Mouse (Mus musculus) induced T-regulatory cell, adult 2 months (primary cell): ENCODE data around the gene Dlk2.

ENCODE experiments used
- DNase-seq: peaks from one replicate; pipeline ENCODE4 v3.0.0-alpha.2; 2012; ENCODE audit warnings: low read depth

Gene Dlk2

DNA sequence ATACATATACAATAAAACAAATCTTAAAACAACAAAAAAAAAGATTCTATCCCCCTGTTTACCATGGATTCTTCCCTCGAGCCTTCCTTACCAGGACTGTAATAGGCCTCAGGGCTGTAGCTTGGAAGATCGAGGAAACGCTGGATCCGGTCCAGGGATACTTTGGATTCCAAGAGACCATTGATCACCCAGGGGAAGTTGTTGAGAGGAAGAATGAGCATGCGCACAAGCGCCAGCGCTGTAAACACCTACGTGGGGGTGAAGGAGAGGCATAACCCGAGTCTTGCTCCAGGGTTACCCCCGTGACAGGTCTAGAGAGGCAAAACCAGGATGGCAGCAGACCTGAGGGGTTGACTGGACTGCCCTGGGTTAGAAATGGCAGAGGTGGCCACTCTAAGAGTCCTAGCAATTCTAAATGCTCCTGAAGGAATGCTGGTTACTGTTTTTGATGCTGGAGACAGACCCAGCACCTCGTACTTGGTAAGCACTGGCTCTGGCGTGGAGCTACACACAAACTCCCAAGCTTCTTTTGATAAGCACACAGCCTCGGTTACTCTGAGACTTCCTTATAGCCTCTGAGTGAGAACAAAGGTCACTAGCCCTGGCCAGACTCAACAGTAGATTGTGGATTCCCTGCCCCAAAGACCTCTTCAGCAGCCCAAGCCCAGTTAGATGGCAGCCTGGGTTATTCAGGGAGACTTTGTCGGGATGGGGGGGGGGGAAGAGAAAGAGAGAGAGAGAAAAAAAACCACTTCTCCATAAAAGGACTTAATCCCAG is 25.0 kb downstream of the Dlk2 start:
- no peak for DNase-seq

DNA sequence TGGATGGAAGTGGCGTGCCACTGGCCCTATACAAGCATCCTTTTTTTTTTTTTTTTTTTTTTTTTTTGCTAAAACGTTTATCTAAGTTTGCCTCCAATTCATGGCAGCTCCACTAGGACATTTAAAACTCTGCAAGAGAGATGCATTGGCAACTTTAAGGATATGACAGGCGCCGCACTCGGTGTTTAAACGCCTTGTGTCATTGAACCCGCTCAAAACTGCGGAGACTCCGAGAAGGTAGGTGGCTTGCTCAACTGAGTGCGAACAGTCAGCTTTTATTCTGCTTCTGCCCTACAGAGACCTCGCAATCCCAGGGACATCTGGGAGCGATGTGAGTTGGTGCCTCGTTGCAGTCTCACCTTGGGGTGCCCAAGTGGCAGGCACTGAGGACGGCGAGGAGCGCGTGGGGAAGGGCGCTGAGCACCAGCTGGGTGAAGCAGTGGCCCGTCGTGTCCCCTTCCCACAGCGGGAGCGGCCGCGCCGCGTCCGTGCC is 30.2 kb downstream of the Dlk2 start:
- no peak for DNase-seq

DNA sequence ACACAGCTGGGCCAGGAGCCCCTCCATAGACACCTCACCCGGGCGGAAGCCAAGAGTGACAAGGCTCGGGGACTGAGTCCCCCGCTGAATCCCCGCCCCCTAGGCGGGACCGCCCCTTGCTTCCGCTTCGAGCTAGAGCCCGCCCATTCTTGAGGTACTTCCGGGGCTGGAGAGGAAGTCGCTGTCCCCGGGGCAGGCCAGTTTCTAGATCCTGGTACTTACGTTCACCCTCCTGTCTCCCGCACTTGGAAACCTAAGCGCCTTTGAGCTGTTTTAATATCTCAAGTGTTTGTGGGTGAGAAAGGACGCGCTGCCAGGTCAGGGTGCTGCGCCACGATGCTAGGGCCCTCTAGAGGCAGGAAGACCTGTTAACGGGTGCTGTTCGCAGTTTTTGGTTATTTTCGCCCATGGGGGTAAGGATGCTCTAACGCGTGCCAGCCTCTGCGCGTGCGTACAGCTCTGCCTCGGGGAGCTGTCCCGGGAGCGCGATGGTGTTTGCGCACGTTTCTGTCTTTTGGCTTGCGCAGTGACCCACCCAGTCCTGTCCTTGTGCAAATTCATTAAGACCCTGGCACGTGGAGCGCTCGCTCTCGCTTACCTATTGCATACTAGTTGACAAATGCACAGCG is 30.8 kb downstream of the Dlk2 start, which contains the start of gene Abcc10:
Abcc10 (minus strand) TSS at position 447 of the 629 bp plus-strand sequence.
- DNase-seq: peak; percentile 99

DNA sequence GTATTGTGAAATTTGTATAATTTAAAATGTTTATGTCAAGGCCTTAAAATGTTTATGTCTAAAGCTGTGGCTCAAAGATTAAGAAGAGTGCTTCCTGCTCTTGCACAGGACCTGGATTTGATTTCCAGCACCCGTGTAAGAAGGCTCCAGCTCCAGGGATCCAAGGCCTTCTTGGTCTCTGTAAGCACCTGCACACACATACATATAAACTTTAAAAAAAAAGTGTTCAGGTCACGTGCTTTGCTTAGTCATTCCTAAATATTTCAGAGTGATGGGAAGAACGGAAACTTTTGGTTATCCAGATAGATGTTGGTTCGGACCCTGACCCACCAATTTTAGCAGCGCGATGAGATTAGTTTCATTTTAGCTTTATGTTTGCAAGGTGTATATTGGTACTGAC is 31.5 kb downstream of the Dlk2 start:
- no peak for DNase-seq

DNA sequence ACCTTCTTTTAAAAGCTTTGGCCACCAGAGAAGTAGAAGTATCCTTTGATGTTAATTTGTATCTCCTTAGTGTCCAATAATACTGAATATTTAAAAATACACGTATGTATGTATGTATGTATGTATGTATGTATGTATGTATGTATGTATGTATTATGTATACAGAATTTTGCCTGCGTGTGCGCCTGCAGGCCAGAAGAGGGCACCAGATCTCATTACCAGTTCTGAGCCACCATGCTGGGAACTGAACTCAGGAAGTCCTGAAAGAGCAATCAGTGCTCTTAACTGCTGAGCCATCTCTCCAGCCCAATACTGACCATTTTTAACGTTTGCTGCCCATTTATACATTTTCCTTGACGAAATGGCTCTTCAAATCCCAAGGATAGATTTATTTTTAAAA is 39.3 kb downstream of the Dlk2 start:
- DNase-seq: peak; percentile 69

DNA sequence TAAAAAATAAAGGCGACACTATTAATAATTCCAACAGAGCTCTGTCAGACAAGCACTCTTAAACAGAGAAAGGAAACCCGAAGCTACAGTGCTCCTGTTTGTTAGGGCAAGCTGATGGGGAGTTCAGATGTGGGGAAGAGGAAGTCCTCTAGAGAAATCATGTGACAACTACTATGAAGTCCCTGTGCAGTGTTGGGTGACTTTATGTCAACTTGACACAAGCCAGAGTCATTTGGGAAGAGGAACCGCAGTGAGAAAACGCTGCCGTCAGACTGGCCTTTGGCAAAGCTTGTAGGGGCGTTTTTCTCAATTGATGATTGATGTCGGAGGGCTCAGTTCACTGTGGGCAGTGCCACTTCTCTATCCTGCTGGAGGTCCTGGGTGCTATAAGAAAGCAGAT is 44.0 kb downstream of the Dlk2 start:
- DNase-seq: no peak

DNA sequence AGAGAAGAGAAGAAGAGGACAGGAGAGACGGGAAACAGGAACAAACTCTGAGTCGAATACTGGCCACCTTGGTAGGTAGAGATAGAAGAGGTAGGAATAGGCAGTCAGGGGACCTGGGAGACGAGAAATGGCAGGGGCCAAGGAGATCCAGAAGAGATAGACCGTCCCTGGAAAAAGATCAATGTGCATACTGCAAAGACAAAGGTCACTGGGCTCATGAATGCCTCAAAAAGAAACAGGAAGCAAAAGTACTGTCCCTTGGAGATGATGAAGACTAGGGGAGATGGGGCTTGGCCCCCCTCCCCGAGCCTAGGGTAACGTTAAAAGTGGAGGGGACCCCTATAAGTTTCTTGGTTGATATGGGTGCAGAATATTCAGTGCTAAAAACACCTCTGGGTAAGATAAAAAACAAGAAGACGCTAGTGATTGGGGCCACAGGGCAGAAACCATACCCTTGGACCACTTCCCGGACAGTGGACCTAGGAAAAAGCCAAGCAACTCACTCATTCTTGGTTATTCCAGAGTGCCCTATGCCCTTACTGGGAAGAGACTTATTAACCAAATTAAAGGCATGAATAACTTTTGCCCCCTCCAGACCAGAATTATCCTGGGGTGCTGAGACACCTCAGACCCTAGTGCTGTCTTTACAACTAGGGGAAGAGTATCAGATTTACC is 53.9 kb downstream of the Dlk2 start:
- DNase-seq: no peak
